Mouse (Mus musculus): ENCODE measurements around the gene Notch1.

Gene Notch1

DNA sequence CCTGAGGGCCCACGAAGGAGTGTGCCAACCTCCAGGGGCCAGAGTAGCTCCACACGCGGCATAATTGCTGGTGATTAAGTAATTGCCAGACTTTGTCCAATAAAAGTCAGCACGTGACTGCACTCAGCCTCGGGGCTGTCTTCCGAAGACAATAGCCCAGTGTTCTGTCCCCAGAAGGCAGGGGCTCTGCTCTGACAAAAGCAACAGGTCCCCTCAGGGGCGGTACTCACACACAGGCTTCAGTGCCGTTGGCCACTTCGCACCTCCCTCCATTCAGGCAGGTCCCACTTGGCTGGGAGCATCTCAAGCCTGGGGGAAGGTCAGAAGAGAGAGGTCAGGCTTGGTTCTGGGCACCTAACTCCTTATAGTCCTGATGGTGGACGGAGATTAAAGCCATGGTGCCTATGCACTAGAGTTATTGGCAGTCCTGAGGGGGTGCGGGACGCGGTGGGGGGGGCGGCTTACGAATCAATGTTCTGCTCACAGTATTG, 14.8 kb downstream of the Notch1 start:
- in situ Hi-C loops (cut with MboI, MseI): no loop called here

DNA sequence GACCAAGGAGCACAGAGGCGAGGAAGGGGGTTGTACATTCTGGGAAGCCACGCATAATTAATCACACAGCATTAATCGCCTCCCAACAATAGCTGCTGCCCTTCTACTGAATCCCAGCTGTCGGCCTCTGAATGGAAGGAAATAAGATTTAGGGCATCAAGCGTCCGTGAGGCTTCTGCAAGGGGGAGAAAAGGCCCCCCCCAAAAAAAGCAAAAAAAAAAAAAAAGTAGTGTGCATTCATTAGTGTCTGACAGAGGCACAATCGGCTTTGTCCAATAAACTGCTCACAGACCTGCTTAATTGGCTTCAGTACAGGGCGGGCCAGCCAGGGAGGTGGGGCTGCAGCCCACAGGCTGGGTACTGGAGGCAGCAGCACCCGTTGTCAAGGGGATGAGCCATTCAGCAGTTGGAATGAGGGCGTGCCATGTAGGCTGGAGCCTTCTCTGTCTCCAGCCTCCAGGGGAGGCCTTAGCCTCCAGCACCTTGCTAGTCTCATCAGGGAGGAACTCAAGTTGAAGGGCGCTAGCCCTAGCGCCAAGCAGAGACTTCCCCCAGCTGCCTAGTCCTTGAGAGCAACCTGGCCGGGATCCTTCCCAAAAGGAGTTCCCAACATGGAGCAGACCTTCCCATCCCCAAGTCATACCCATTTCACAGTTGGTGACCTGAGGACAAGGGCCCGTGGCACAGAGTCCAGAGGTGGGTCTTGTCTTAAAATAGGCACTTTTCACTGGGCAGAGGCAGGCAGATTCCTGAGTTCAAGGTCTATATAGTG, 15.7 kb downstream of the Notch1 start:
- in situ Hi-C loops (cut with MboI, MseI): no loop called here

DNA sequence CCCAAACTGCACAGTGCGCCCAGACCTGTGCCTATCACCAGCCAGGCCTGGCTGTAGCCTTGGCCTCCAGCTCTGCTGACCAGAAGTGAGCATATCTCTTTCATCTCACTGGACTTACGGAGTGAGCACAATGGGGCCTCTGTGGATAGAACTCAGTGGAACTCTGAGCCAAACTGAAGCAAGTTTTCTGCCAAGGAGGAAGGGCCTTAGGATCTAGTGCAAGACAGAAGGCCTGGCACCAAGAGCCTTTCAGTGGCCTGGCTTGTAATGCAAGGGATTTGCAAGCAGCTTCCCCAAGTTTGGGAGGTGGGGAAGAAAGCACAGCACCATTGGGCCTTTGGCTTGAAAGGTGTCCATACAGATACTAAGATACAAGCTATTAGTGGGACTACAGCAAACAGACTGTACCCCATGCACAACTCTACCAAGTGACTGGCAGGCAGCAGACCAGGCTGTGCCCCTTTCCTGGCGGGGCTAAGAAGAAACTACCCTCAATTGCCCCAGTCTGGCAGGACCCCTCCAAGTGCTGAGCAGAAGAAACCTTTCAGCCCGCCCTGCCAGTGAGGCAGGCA, 16.4 kb downstream of the Notch1 start:
- in situ Hi-C loops (cut with MboI, MseI): no loop called here

DNA sequence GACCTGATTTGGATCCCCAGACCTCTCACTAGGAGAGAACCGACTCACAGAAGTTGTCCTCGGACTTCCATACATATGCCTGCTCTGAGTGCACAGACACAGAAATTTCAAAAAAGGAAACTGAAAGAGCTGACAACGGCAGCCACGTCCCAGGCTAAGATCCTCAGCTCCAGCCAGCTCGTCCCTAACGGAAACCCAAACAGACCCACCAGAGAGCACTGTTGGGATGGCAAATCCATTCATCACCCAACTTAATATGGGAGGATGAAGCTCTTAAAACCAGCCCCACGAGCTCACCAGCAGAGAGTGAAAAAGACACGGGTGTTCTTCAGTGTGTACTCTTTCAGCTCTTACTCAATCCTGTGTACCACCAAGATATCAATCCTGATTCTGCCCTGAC, 17.8 kb downstream of the Notch1 start:
- in situ Hi-C loops (cut with MboI, MseI): loop anchor here (5.0 to 10.0 kb wide), 2 partner anchors 419 to 1176 kb away; partner anchors contain the start of genes Rxra (in 1 of the 2), Surf1 (in 1 of the 2) and Surf2 (in 1 of the 2)

DNA sequence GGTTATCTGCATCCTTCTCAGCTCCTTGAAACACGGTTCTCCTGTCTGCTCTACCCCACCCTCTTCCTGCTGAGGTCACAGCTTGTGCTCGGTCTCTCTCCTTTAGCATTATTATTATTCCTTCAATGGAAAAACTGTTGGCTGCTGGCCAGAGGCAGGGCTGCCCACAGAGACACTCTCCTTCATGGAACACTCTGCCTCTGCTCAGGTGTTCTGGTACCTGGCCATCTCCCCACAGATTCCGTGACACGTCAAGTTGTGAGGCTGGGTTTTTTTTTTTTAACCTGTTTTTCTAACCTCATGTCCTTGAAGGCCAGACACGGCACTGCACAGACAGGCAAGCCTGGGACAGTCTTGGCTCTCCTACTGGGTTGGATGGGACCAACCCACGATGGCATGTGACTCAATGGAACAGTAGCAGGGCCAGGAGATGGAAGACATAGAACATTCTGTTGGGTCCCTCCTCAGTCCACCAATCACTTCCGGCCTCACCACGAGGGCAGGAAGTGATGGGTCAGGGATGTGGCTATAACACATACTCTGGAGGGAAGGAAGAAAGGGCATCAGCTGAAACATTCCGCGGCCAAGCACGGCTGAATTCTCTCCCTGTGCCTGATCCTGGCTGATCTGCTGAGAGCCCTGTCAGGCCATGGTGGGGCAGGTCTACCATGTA, 18.5 kb downstream of the Notch1 start:
- in situ Hi-C loops (cut with MboI, MseI): loop anchor here (5.0 to 10.0 kb wide), 2 partner anchors 419 to 1177 kb away; partner anchors contain the start of genes Rxra (in 1 of the 2), Surf1 (in 1 of the 2) and Surf2 (in 1 of the 2)

DNA sequence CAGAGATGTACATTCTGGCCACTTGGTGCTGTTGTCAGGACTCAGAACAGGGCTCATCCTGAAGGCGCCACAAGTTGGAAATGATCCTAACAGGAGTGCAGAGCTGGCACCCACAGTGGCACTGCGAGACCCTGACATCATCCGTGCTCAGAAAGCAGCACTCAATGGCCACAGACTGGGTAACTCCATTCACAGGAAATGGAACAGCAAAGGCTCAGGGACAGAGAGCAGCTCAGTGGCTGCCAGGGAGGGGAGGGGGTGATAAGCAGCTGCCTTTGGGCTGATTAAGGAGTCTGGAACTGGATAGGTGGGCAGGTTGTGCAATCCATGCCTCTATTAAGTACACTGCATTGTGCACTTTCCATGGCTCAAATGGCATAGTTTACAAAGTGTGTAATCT, 20.0 kb downstream of the Notch1 start:
- in situ Hi-C loops (cut with MboI, MseI): loop anchor here (5.0 to 10.0 kb wide), 2 partner anchors 421 to 1178 kb away; partner anchors contain the start of genes Rxra (in 1 of the 2), Surf1 (in 1 of the 2) and Surf2 (in 1 of the 2)

DNA sequence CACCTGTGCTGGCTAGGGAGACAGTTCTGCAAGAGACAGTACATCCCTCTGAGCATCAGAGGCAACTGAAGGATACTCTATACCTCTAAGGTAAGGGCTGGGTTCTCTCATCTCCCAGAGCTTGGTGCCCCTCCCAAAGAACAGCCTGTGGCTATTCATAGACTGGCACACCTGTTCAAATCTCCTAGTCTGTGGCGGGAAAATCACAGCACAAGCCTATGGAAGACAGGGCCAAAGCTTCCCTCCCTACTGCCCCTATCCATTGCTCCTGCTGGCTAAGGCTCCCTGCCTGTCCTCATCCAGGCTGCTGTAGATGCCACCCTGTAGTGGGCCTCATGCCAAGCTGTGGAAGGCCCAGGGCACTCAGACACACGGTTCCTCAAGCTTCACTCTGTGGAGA, 20.8 kb downstream of the Notch1 start:
- in situ Hi-C loops (cut with MboI, MseI): loop anchor here (5.0 to 10.0 kb wide), 2 partner anchors 422 to 1179 kb away; partner anchors contain the start of genes Rxra (in 1 of the 2), Surf1 (in 1 of the 2) and Surf2 (in 1 of the 2)

DNA sequence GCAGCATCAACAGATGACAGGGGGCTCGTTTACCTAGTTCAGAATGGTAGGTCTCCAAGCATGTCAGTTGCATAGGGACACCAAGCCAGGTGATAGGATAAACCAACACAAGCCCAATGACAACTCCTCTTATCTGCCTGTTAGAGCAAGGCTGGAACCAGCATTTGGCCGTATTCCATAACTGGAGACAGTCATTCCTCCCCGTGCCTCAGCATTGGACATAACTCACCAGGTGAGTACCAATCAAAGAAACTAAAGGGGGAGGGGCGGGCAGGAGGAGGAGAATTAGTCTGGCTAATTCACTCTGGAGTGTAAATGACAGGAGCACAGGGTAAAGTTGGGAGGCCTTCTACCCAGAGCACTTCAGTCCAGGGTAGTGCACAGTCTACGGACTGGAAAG, 21.5 kb downstream of the Notch1 start:
- in situ Hi-C loops (cut with MboI, MseI): loop anchor here (5.0 to 10.0 kb wide), 2 partner anchors 422 to 1180 kb away; partner anchors contain the start of genes Rxra (in 1 of the 2), Surf1 (in 1 of the 2) and Surf2 (in 1 of the 2)

DNA sequence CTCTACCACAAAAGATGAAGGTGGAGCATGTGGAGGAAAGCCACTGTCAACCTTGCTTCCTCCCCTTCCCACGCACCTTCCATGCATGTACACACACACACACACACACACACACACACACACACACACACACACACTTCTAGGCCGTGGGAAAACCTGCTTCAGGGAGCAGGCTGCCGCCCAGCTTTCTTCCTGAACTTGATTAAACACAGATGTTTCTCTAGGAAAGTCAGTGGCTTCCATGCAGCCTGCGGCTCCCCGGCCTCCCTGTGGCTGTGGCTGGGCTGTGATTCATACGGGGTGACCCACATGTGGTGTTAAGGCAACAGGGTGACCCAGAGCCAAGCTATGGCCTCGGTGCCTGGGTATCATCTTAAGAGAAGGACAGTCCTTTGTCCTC, 22.1 kb downstream of the Notch1 start:
- in situ Hi-C loops (cut with MboI, MseI): loop anchor here in 1 of 2 experiments (10.0 kb wide), 1 partner anchor 1180 kb away; the partner anchor contains the start of gene Rxra

DNA sequence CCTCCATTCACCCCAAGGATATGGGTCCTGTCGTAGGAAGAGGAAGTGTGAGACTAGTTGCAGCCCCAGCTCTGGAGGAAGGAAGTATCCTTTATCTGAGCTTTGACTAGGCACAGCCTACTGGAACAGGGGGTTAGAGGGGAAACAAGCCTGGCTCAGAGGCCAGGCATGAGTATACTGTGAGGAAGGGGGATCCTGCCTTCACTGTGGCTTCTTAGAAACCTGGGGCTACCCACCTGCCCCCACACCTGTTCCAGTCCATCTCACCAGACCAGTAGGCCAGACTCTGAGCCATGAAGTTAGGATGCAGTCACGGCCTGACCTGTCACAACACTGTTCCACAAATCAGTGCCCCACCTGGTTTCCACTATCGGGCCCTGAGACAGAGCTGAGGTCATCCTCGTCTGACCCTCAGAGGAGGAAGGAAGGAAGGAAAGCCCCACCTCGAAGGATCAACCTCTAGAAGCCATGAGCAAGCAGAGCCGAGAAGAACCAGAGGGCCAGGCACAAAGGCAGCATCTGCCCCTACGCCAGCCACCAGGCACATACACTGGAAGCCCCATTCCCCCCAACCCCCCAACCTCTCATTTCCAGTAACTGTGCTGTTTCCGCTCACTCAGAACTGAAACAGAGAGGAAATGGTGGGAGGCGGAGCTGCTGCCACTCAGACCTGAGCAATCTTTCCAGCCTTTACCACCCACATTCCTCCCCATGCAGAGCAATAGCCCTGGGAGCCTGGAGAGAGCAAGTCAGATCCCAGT, 23.3 kb downstream of the Notch1 start:
- in situ Hi-C loops (cut with MboI, MseI): loop anchor here in 1 of 2 experiments (10.0 kb wide), 1 partner anchor 1182 kb away; the partner anchor contains the start of gene Rxra

DNA sequence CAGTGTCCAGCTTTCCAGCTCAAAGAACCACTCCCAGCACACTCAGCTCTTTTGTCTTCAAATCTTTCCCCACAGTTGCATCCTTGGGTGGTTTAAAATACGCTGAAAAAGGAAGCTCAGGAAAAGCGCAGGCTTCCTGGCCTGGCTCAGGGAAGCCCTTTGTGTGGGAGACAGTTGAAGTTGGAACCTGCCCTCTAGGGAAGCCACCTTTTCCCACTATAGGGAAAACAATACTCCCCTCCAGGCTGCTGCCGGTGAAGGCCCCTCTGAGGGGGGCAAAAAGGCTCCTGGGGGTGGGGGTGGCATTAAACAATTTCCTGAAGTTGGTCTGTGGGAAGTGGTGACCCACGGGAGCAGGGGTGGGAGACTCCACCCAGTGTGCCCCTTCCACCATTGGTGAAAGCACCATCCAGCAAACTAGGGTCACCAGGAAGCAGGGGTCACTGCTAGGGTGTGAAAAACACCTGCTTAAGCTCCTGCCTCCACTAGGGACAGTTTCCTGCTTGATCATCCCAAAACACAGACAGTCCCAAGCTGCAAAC, 25.6 kb downstream of the Notch1 start:
- in situ Hi-C loops (cut with MboI, MseI): loop anchor here in 1 of 2 experiments (10.0 kb wide), 1 partner anchor 1184 kb away; the partner anchor contains the start of gene Rxra

DNA sequence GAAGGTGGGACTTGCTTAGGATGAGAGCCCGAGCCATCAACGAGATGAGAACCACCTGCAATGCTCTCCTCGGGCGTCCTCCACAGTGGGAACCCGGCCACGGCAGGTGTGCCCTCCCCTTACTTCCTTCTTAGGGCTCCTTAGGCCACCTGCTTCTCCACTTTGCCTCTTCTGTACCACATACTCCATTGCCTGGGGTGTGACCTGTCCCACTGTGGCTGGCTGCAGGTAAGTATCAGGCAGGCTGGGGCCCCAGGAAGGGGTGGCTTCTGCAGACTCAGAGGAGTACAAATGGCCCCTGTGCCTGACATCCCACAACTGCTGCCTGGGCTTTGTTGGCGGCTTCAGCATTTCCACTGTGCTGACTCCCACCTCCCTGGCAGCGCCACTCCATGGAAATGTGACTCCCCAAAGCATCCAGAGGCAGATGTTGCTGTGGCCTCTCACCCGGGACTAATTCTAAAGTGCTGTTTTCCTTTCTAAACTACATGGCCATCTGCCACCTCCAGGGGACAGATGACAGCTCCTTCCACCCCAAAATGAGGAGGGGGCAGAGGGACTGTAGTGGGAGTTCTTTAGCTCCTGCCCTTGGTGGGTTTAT, 27.8 kb downstream of the Notch1 start:
- in situ Hi-C loops (cut with MboI, MseI): no loop called here

DNA sequence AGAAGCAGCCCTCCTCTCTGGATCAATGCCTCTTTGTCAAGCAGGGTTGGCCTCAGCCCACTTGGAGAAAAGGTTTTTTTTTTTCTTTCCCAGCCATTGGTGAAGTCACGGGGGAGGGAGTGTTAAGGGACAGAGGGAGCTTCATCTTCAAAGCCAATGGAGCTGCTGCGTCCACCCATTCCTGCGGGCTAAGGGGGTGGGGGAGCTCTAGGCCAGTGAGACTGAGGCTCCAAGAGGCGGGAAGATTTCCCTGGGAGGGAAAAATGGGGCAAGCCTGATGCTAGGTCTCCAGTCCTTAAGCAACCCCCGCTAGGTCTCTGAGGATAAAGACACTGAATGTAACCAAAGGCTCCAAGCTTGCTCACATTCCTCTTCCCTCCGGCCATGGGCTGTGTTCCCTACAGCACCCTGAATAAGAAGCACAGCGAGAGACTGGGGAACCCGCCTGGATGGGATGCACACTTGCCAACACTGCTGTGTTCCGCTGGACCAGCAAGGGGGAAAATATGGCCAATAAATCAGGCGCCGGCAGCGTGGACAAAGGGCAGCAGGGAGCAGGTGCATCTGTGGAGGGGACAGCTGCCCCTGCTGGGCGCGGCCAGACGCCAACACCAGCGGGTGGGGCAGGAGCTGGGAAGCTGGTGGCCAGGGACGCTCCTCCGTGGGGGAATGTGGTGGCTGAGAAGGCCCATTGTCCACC, 29.0 kb downstream of the Notch1 start:
- in situ Hi-C loops (cut with MboI, MseI): no loop called here

DNA sequence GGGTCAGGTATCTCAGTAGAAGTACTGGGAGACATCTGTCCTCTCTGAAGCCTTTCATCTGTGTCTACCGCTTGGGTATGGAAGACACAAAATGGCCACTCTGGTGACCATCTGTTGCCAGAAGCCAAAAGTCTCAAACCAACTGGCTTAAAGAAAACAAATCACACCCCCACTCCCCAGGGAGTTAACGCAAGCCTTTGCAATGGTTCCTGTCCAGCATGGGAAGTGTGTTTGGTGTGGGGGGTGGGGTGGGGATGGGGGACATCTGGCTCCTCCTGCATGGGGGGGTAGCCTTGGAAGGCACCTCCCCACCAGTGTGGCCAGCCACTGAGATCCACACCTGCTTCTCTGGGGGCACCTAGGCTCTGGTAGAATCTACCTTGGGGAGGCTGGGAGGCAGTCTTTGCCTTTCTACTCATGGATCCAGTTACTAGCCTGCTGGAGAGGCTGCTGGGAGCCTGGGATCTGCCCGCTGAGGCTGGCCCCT, 29.6 kb downstream of the Notch1 start:
- in situ Hi-C loops (cut with MboI, MseI): no loop called here

DNA sequence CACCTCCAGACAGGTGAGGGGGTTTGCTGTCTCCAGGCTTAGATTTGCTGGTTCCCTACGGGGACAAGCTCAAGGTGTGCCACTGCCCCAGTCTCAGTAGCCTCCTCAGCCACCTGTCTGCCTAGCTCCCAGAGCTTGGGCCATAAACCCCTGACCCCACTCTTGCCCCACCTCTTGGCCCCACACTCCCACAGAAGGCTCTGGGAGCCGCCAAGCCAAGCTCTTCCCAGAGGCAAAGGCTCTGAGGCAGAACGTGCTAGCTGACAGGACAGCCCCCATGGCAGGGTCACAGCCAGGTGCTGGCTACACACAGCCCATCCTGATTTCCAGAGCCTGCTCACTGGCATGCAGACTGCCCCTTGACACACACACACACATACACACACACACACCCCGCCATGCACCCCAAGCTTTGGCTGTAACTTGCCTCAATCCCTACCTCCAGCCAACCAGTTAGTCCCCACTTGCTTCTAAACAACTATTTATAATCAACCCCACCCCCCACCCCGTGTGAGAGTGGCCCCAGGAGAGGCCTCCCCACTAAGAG, 30.1 kb downstream of the Notch1 start:
- in situ Hi-C loops (cut with MboI, MseI): no loop called here

DNA sequence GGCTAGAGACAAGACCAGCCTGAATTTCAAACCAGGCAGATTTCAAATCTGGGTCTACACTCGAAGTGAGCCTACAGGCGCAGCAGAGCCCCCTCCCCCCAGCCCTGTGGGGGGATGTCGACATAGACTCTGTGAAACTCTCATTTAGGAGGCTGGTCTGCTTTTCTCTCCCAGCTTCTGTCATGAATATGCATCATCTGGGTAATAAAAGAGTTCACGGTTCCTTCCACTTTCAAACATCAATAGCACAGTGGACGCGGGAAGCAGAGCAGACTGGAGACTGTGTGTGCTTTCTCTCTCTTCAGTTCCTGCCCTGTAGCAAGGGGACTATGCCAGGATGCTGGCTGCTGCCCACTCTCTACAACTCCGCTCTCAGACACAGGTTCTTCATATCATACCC, 30.8 kb downstream of the Notch1 start:
- in situ Hi-C loops (cut with MboI, MseI): no loop called here

DNA sequence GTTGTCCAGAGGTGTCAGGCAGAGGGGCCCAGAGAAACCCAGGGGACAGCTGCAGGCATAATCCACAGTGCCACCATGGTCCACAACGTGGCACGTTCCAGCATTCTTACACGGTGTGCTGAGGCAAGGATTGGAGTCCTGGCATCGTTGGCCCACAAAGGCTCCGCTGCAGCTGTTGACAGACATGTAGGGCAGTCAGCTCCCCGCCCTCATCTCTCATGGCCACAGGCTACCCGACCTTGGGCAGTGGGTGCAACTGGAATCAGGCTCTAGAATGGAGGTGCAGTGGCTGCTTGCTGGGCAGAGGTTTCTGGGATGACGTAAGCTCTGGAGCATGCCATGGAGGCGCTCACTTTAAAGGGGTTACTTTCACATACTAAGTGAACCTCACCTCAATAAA, 31.2 kb downstream of the Notch1 start:
- in situ Hi-C loops (cut with MboI, MseI): no loop called here

DNA sequence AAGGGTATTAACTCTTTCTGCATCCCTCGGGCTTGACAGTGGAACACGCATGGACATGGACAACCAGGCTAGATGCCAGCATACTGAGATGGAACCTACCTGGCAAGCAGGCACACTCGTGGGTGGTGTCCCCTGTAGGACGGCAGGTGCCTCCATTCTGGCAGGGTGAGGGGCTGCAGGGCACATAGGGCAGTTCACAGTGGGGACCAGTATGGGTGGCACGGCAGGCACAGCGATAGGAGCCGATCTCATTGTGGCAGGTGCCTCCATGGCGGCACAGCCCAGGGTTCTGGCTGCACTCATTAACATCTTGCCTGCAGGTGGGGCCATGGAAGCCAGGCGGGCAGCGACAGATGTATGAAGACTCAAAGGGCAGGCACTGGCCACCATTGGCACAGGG, 32.3 kb downstream of the Notch1 start:
- in situ Hi-C loops (cut with MboI, MseI): no loop called here

DNA sequence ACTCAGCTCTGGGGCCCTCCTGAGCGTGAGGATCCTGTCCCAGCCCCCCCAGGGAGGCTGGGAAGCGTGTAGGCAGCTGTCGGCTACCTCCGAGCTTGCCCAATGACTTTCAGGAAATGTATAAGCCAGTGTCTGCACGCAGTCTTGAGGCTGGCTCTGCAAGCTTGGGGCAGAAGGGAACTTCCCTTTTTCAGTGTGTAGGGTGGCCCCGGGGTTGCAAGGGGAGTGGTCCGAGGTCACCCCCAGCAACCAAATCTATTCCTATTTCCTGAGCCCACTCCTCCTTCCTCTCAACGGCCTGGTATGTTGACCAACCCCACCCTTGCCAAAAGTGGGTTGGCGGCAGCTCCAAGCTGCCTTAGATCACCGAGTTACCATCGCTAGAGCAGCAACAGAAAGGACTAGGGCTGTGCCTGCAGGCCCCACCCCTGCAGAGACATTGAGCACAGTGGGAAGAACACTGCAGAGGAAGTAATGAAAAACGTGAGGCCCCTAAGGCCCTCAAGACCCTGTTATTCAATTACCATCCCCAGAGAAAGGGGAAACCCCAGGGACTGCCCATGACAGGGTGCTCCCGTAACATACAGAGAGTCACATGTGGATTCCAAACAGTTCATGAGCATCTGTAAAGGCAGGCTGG, 33.1 kb downstream of the Notch1 start:
- in situ Hi-C loops (cut with MboI, MseI): no loop called here
